Mouse (Mus musculus): ENCODE data around the gene Irf1.

Gene Irf1

GRCm38 (mm10) chr11:53786058-53787031, 16.5 kb downstream of the Irf1 start:
- DNase-seq: no peak

GRCm38 (mm10) chr11:53788196-53788595, 18.4 kb downstream of the Irf1 start:
- no peak for DNase-seq

- DNase-seq: no peak
These were observed 19.5 kb downstream of the Irf1 start for GRCm38 (mm10) chr11:53789277-53789676.

GRCm38 (mm10) chr11:53792986-53793385, 23.2 kb downstream of the Irf1 start:
- DNase-seq: peak; percentile 50

GRCm38 (mm10) chr11:53794015-53794414, 24.2 kb downstream of the Irf1 start:
- DNase-seq: peak; percentile 70

GRCm38 (mm10) chr11:53794671-53795557, 25.1 kb downstream of the Irf1 start:
- peak; percentile 60 for DNase-seq

- no peak for DNase-seq
These were observed 26.0 kb downstream of the Irf1 start for GRCm38 (mm10) chr11:53795813-53796212.

GRCm38 (mm10) chr11:53796409-53797151, 26.8 kb downstream of the Irf1 start:
- no peak for DNase-seq

GRCm38 (mm10) chr11:53797386-53797920, 27.6 kb downstream of the Irf1 start:
- DNase-seq: no peak

- no peak for DNase-seq
These were observed 28.4 kb downstream of the Irf1 start for GRCm38 (mm10) chr11:53798041-53798711.

- DNase-seq: no peak
These were observed 30.2 kb downstream of the Irf1 start for GRCm38 (mm10) chr11:53800036-53800435.

- no peak for DNase-seq
These were observed 31.2 kb downstream of the Irf1 start for GRCm38 (mm10) chr11:53800975-53801374.

- no peak for DNase-seq
These were observed 33.3 kb downstream of the Irf1 start for GRCm38 (mm10) chr11:53803093-53803492.

GRCm38 (mm10) chr11:53803494-53803893, 33.7 kb downstream of the Irf1 start:
- no peak for DNase-seq

GRCm38 (mm10) chr11:53804569-53805344, 34.9 kb downstream of the Irf1 start:
- no peak for DNase-seq

- peak; percentile 30 for DNase-seq
These were observed 36.0 kb downstream of the Irf1 start for GRCm38 (mm10) chr11:53805786-53806185.

- DNase-seq: no peak
These were observed 39.5 kb downstream of the Irf1 start for GRCm38 (mm10) chr11:53809354-53809753.

- no peak for DNase-seq
These were observed 40.3 kb downstream of the Irf1 start for GRCm38 (mm10) chr11:53810156-53810555.

GRCm38 (mm10) chr11:53810749-53811148, 40.9 kb downstream of the Irf1 start:
- no peak for DNase-seq

- no peak for DNase-seq
These were observed 41.5 kb downstream of the Irf1 start for GRCm38 (mm10) chr11:53811312-53811711.

Data from layer of hippocampus, adult 9-11 months (tissue).